27 mouse cellular contexts compared by ENCODE assay signal in genomic region chr1:144307854-144308285, GRCm38 (mm10). TPM values are rescaled to one million over a fixed set of nuclear protein-coding genes. Genes with fewer than 3 reads are reported as not detected.
DNase-seq lines count a peak whose midpoint lies in the region; TF ChIP-seq lines count a peak whose summit lies in the region.
"Had no signal": no experiment of that assay in that cellular context is flagged by ENCODE, and none has a peak within 500 bp of the region (broad histone marks: within the 10 kb centered on the region; RNA-seq: fewer than 3 reads in every experiment).

No protein-coding gene starts in this region.

- DNase-seq in CD4-positive helper T cell, adult 2 months (ENCODE audit: low read depth, low spot score): peak; percentile 43
- DNase-seq in CH12.LX (ENCODE audit: extremely low read depth): no peak
- no peak for DNase-seq in urinary bladder, postnatal 36 days (ENCODE audit: low spot score in 2 of 2)
- DNase-seq in lung, adult 18-20 months: no peak
- DNase-seq in c-Kit-positive CD71-positive TER-119-positive erythroid progenitor cells, embryonic 14.5 days (ENCODE audit: low spot score): no peak
- no peak for DNase-seq in heart, adult 9 months (ENCODE audit: low spot score in 2 of 2)
- DNase-seq: adrenal gland, adult 8-10 months; adrenal gland, postnatal 25 days; cerebellum, adult 18-20 months; cerebellum, adult 9-10 months; cerebellum, postnatal 14 days; forebrain, postnatal 0 days; gastrocnemius, postnatal 25 days; heart, adult 18-20 months; heart, postnatal 14 days; kidney, adult 11 months had no signal

- peak overlapping the region; percentile 48; the same call in 1 of the 2 replicates for H3K27ac ChIP-seq in CH12.LX (ENCODE audit: insufficient read depth, low read depth)
- H3K27ac ChIP-seq in macrophage: peak overlapping the region; percentile 64
- H3K27ac ChIP-seq: forebrain, embryonic 10.5 days; heart, embryonic 10.5 days; heart, embryonic 13.5 days; hindbrain, embryonic 12.5 days; hindbrain, embryonic 15.5 days; intestine, embryonic 15.5 days had no signal

- no peak for TF ChIP-seq RAD21 in CH12.LX (IDR thresholded peaks at IDR 0.05; ENCODE audit: low read depth, low read length)

- H3K9ac ChIP-seq in CH12.LX (ENCODE audit: insufficient read depth, low read depth): no peak overlapping the region
- H3K9ac ChIP-seq: forebrain, postnatal 0 days; heart, embryonic 13.5 days; hindbrain, embryonic 12.5 days; hindbrain, embryonic 15.5 days; intestine, embryonic 15.5 days had no signal

- H3K79me2 ChIP-seq in CH12.LX (replicated peaks; ENCODE audit: control insufficient read depth, extremely low read depth, insufficient read depth, poor library complexity, severe bottlenecking): no peaks in the 10 kb centered on the region
- no peaks in the 10 kb centered on the region for H3K79me2 ChIP-seq in macrophage (ENCODE audit: inconsistent target)

- TF ChIP-seq EP300 in CH12.LX (IDR thresholded peaks at IDR 0.05; ENCODE audit: low read length): no peak

- in situ Hi-C loops in CH12.LX (cut with MboI; ENCODE audit: low pct_ligation_motif_present, low pct_unique_long_range_greater_than_20kb, low sequenced_read_pairs): no loop called here

- TF ChIP-seq CTCF in CH12.LX (conservative IDR thresholded peaks at IDR 0.05 in 1 of 2, IDR thresholded peaks at IDR 0.05 in 1 of 2; ENCODE audit: low read depth in 2 of 2, low read length in 2 of 2): no peak

- peaks cover 8 to 31% of the 10 kb centered on the region in 2 experiments for H3K4me1 ChIP-seq in CH12.LX (ENCODE audit: control insufficient read depth in 1 of 2, insufficient read depth in 2 of 2)
- H3K4me1 ChIP-seq: forebrain, embryonic 10.5 days; heart, embryonic 10.5 days; heart, embryonic 13.5 days; hindbrain, embryonic 12.5 days; hindbrain, embryonic 15.5 days; intestine, embryonic 15.5 days had no signal

- WGBS in macrophage (ENCODE audit: missing documents): 68% methylated on average over 2 of the region's 2 CpGs

- H3K4me3 ChIP-seq in CH12.LX (replicated peaks in 1 of 3; ENCODE audit: low read depth in 2 of 3, low read length in 2 of 3, poor library complexity in 1 of 3): no peak overlapping the region
- no peak overlapping the region for H3K4me3 ChIP-seq in macrophage (ENCODE audit: inconsistent target)
- H3K4me3 ChIP-seq: forebrain, embryonic 10.5 days; heart, embryonic 10.5 days; heart, embryonic 13.5 days; hindbrain, embryonic 12.5 days; hindbrain, embryonic 15.5 days; intestine, embryonic 15.5 days had no signal

- peak overlapping the region; percentile 56; the same call in 1 of the 2 replicates for H3K4me2 ChIP-seq in CH12.LX (ENCODE audit: insufficient read depth, low read depth, poor library complexity, severe bottlenecking)
- H3K4me2 ChIP-seq: heart, embryonic 13.5 days; hindbrain, embryonic 12.5 days; hindbrain, embryonic 15.5 days; intestine, embryonic 15.5 days had no signal

- H3K9me3 ChIP-seq in CH12.LX (replicated peaks; ENCODE audit: low read length): no peaks in the 10 kb centered on the region
- H3K9me3 ChIP-seq: forebrain, embryonic 10.5 days; heart, embryonic 10.5 days; heart, embryonic 13.5 days; hindbrain, embryonic 12.5 days; hindbrain, embryonic 15.5 days; intestine, embryonic 15.5 days had no signal

- H3K27me3 ChIP-seq in CH12.LX (replicated peaks): no peaks in the 10 kb centered on the region
- H3K27me3 ChIP-seq: heart, embryonic 13.5 days; hindbrain, embryonic 12.5 days; hindbrain, embryonic 15.5 days; intestine, embryonic 15.5 days had no signal

- no peak for TF ChIP-seq POLR2A in CH12.LX (IDR thresholded peaks at IDR 0.05; ENCODE audit: low read depth, low read length)

- H3K36me3 ChIP-seq in CH12.LX (replicated peaks in 1 of 2; ENCODE audit: control insufficient read depth in 1 of 2, insufficient read depth in 1 of 2, low read length in 1 of 2) (no peaks in the 10 kb centered on the region), macrophage (ENCODE audit: inconsistent target) (no peaks in the 10 kb centered on the region)
- H3K36me3 ChIP-seq: forebrain, embryonic 10.5 days; heart, embryonic 10.5 days; heart, embryonic 13.5 days; hindbrain, embryonic 12.5 days; hindbrain, embryonic 15.5 days; intestine, embryonic 15.5 days had no signal

- dilution Hi-C loops in CH12.LX (cut with MboI; ENCODE audit: extremely low pct_ligation_motif_present, extremely low pct_unique_long_range_greater_than_20kb, low sequenced_read_pairs): no loop called here

TF ChIP-seq in CH12.LX, 34 proteins besides CTCF, POLR2A, EP300 and RAD21:
- TF ChIP-seq CHD2 (IDR thresholded peaks at IDR 0.05; ENCODE audit: low read length) (no peak), NRF1 (IDR thresholded peaks at IDR 0.05; ENCODE audit: low read depth, low read length) (no peak), ZKSCAN1 (IDR thresholded peaks at IDR 0.05; ENCODE audit: borderline replicate concordance, low read depth, low read length) (no peak), TBP (conservative IDR thresholded peaks at IDR 0.05; ENCODE audit: low read depth, low read length) (no peak), MEF2A (IDR thresholded peaks at IDR 0.05; ENCODE audit: borderline replicate concordance, low read depth, low read length) (no peak), MYC (IDR thresholded peaks at IDR 0.05; ENCODE audit: low read depth, low read length) (no peak), CHD1 (IDR thresholded peaks at IDR 0.05; ENCODE audit: low read depth, low read length) (no peak), ZMIZ1 (IDR thresholded peaks at IDR 0.05; ENCODE audit: low read depth, low read length) (no peak), POLR2AphosphoS2 (IDR thresholded peaks at IDR 0.05; ENCODE audit: low read depth, low read length) (no peak), JUND (conservative IDR thresholded peaks at IDR 0.05; ENCODE audit: low read depth, low read length) (no peak), USF2 (conservative IDR thresholded peaks at IDR 0.05; ENCODE audit: low read depth, low read length) (no peak), ZC3H11A (IDR thresholded peaks at IDR 0.05; ENCODE audit: low read depth, low read length) (no peak), ZNF384 (IDR thresholded peaks at IDR 0.05; ENCODE audit: low read depth, low read length) (no peak), E2F4 (IDR thresholded peaks at IDR 0.05; ENCODE audit: insufficient replicate concordance, low read depth, low read length) (no peak)

RNA-seq across cellular contexts. Expression of gene Rgs1, which starts 58.8 kb away (rescaled TPM):
- total RNA-seq in CH12.LX (2012; rRNA removed): 3.1 and 3.2 TPM in 2 replicates
- total RNA-seq in CH12.LX (2014; rRNA removed): 25.2 and 35.2 TPM in 2 replicates
- 3.6 and 4.6 TPM in 2 replicates for polyA plus RNA-seq in CH12.LX (2012; ENCODE audit: insufficient read length, low read depth)
- total RNA-seq in macrophage (2018; cell fraction: chromatin; rRNA removed): 1,000 to 10,000 TPM in 10 of 26 experiments, 100 to 1,000 TPM in 16; 103 to 1,683 (median 774) TPM
- total RNA-seq in macrophage (2018; cell fraction: cytosol; rRNA removed): 1,000 to 10,000 TPM in 10 of 26 experiments, 100 to 1,000 TPM in 16; 101 to 2,461 (median 791) TPM
- 1,000 to 10,000 TPM in 14 of 26 experiments, 100 to 1,000 TPM in 12; 145 to 2,115 (median 1,148) TPM for total RNA-seq in macrophage (2018; cell fraction: nucleus; rRNA removed)
- polyA plus RNA-seq in macrophage (2018): 91.7 to 459 TPM (median 223 TPM) in 3 replicates
- total RNA-seq: forebrain, postnatal 0 days; gastrocnemius, adult 8-10 months; gastrocnemius, postnatal 25 days had no signal
- polyA plus RNA-seq: brain, embryonic 14.5 days; embryonic facial prominence, embryonic 11.5 days; forebrain, embryonic 10.5 days; forebrain, embryonic 14.5 days; forebrain, postnatal 0 days; heart, embryonic 10.5 days; heart, embryonic 13.5 days; hindbrain, embryonic 15.5 days had no signal

Comparison
In these comparisons a context has a peak if more than half of its experiments do, and no peak if none do; other contexts are left out.
1. RNA of gene Rgs1, which starts 58.8 kb away (polyA plus RNA-seq): 91.7 to 459 TPM in macrophage; 3.6 to 4.6 TPM in CH12.LX; every median in the first group is over 10 times any median in the second.